ENCODE assay signal across 8 mouse cellular contexts in genomic region chr2:91711256-91711925, GRCm38 (mm10). TPM values are rescaled to one million over a fixed set of nuclear protein-coding genes. Genes with fewer than 3 reads are reported as not detected.
DNase-seq lines count a peak whose midpoint lies in the region; ATAC-seq and TF ChIP-seq lines count a peak whose summit lies in the region.

No protein-coding gene starts in this region.

- peak overlapping the region; percentile 90 for H3K9ac ChIP-seq in heart, embryonic 14.5 days (ENCODE audit: low read length)
- H3K9ac ChIP-seq in limb, embryonic 13.5 days, result peak overlapping the region; percentile 87
- H3K9ac ChIP-seq in neural tube, embryonic 15.5 days (replicated peaks), result peak overlapping the region; percentile 79

- no peak for TF ChIP-seq CTCF in E14TG2a.4 (conservative IDR thresholded peaks at IDR 0.05; ENCODE audit: low read length)

- peaks cover 2 to 10% of the 10 kb centered on the region in 2 experiments for H3K4me1 ChIP-seq in heart, embryonic 14.5 days (ENCODE audit: control insufficient read depth in 2 of 2, insufficient read depth in 2 of 2, low read length in 2 of 2)
- H3K4me1 ChIP-seq in E14TG2a.4 (replicated peaks; ENCODE audit: low read depth, low read length), result peaks cover 55% of the 10 kb centered on the region
- peaks cover 18% of the 10 kb centered on the region for H3K4me1 ChIP-seq in limb, embryonic 13.5 days
- H3K4me1 ChIP-seq in neural tube, embryonic 15.5 days, result peaks cover 30% of the 10 kb centered on the region

- intact Hi-C loops in heart, postnatal 36 days (cut with DNase I), result loop anchor here (2.0 kb wide), 1 partner anchor 61 kb away; no protein-coding TSS in a partner anchor
- intact Hi-C loops in left cerebral cortex, postnatal 4 days (cut with DNase I), result no loop called here

- WGBS in heart, embryonic 14.5 days, result 7% methylated on average over 8 of the region's 8 CpGs
- 8% methylated on average over 8 of the region's 8 CpGs for WGBS in limb, embryonic 13.5 days
- WGBS in neural tube, embryonic 15.5 days, result 4% methylated on average over 8 of the region's 8 CpGs

- no peaks in the 10 kb centered on the region for H3K27me3 ChIP-seq in heart, embryonic 14.5 days (ENCODE audit: control insufficient read depth, insufficient read depth, low read length)
- H3K27me3 ChIP-seq in E14TG2a.4 (ENCODE audit: insufficient read depth, low read length), result no peaks in the 10 kb centered on the region
- no peaks in the 10 kb centered on the region for H3K27me3 ChIP-seq in limb, embryonic 13.5 days
- no peaks in the 10 kb centered on the region for H3K27me3 ChIP-seq in neural tube, embryonic 15.5 days (replicated peaks)

- ATAC-seq in heart, embryonic 14.5 days (ENCODE audit: insufficient number of reproducible peaks, insufficient read depth, low FRiP score, low read depth), result no peak
- peak; percentile 11; the same call in 1 of the 2 replicates for ATAC-seq in erythroblast, adult 5-6 weeks (replicated peaks; ENCODE audit: low FRiP score, poor library complexity, severe bottlenecking)
- no peak for ATAC-seq in limb, embryonic 13.5 days (ENCODE audit: low FRiP score, low read depth)
- no peak; the same call in 1 of the 2 replicates for ATAC-seq in neural tube, embryonic 15.5 days (ENCODE audit: low FRiP score)
- no peak for ATAC-seq in cerebellum, adult (ENCODE audit: insufficient number of reproducible peaks, low FRiP score, low TSS enrichment)

- H3K9me3 ChIP-seq in heart, embryonic 14.5 days (ENCODE audit: control insufficient read depth, low read length), result no peaks in the 10 kb centered on the region
- no peaks in the 10 kb centered on the region for H3K9me3 ChIP-seq in E14TG2a.4 (ENCODE audit: low read length)
- H3K9me3 ChIP-seq in limb, embryonic 13.5 days, result no peaks in the 10 kb centered on the region
- no peaks in the 10 kb centered on the region for H3K9me3 ChIP-seq in neural tube, embryonic 15.5 days (replicated peaks)

- peak overlapping the region; percentile 83 for H3K4me2 ChIP-seq in heart, embryonic 14.5 days (ENCODE audit: low read length)
- H3K4me2 ChIP-seq in limb, embryonic 13.5 days (replicated peaks), result peak overlapping the region; percentile 83
- peak overlapping the region; percentile 86 for H3K4me2 ChIP-seq in neural tube, embryonic 15.5 days

- no peak for DNase-seq in heart, postnatal 36 days
- no peak for DNase-seq in left cerebral cortex, postnatal 4 days

- peak overlapping the region; percentile 78 to 93 for H3K4me3 ChIP-seq in heart, embryonic 14.5 days (ENCODE audit: control insufficient read depth in 1 of 2, insufficient read depth in 1 of 2, low read depth in 1 of 2, low read length in 2 of 2)
- peak overlapping the region; percentile 100 for H3K4me3 ChIP-seq in E14TG2a.4 (replicated peaks; ENCODE audit: low read length)
- peak overlapping the region; percentile 98 for H3K4me3 ChIP-seq in limb, embryonic 13.5 days
- peak overlapping the region; percentile 97 for H3K4me3 ChIP-seq in neural tube, embryonic 15.5 days (replicated peaks)

- H3K27ac ChIP-seq in heart, embryonic 14.5 days (replicated peaks in 1 of 2; ENCODE audit: control insufficient read depth in 1 of 2, insufficient read depth in 1 of 2, low read depth in 2 of 2, low read length in 2 of 2), result peak overlapping the region; percentile 74 to 84
- H3K27ac ChIP-seq in limb, embryonic 13.5 days, result peak overlapping the region; percentile 76
- H3K27ac ChIP-seq in neural tube, embryonic 15.5 days (replicated peaks), result peak overlapping the region; percentile 88

- H3K36me3 ChIP-seq in heart, embryonic 14.5 days (ENCODE audit: control insufficient read depth, insufficient read depth, low read length), result 0 out of 2 replicates have a peak, but pooled peaks cover 3% of the 10 kb centered on the region
- H3K36me3 ChIP-seq in E14TG2a.4 (ENCODE audit: insufficient read depth, low read length), result peaks cover 39% of the 10 kb centered on the region
- H3K36me3 ChIP-seq in limb, embryonic 13.5 days, result peaks cover 9% of the 10 kb centered on the region; the same call in 1 of the 2 replicates
- H3K36me3 ChIP-seq in neural tube, embryonic 15.5 days, result peaks cover 6% of the 10 kb centered on the region; the same call in 1 of the 2 replicates

RNA-seq across cellular contexts. Expression of gene Harbi1, which starts 0.7 kb away (rescaled TPM):
- polyA plus RNA-seq in heart, embryonic 14.5 days (2014; fragmentation: Nextera tagmentation; extraction: Ambion mirVana), result 9.9 and 12.7 TPM in 2 replicates
- 1 to 10 TPM; 7.3 to 7.6 TPM for total RNA-seq in heart, postnatal 36 days (2021)
- 0.63 and 6.0 TPM in 2 replicates for total RNA-seq in erythroblast, adult 5-6 weeks (2015; ENCODE audit: low replicate concordance)
- 1.9 and 2.5 TPM in 2 replicates for total RNA-seq in erythroblast, adult 5-6 weeks (2017; ENCODE audit: low replicate concordance)
- 22.6 and 24.5 TPM in 2 replicates for polyA plus RNA-seq in limb, embryonic 13.5 days (2015; fragmentation: Nextera tagmentation; extraction: Ambion mirVana)
- polyA plus RNA-seq in neural tube, embryonic 15.5 days (2015; fragmentation: Nextera tagmentation; extraction: Ambion mirVana), result 18.7 and 19.3 TPM in 2 replicates
- 1 to 10 TPM; 8.4 to 9.9 TPM for total RNA-seq in left cerebral cortex, postnatal 4 days (2021)

RNA-seq across cellular contexts. Expression of gene Atg13, which starts 1.0 kb away (rescaled TPM):
- polyA plus RNA-seq in heart, embryonic 14.5 days (2014; fragmentation: Nextera tagmentation; extraction: Ambion mirVana), result 28.7 and 29.0 TPM in 2 replicates
- 10 to 100 TPM; 49.4 to 54.1 TPM for total RNA-seq in heart, postnatal 36 days (2021)
- 18.8 and 26.9 TPM in 2 replicates for total RNA-seq in erythroblast, adult 5-6 weeks (2015; ENCODE audit: low replicate concordance)
- total RNA-seq in erythroblast, adult 5-6 weeks (2017; ENCODE audit: low replicate concordance), result 7.0 and 15.3 TPM in 2 replicates
- 27.2 and 29.0 TPM in 2 replicates for polyA plus RNA-seq in limb, embryonic 13.5 days (2015; fragmentation: Nextera tagmentation; extraction: Ambion mirVana)
- 30.8 and 33.7 TPM in 2 replicates for polyA plus RNA-seq in neural tube, embryonic 15.5 days (2015; fragmentation: Nextera tagmentation; extraction: Ambion mirVana)
- 10 to 100 TPM; 40.1 to 40.9 TPM for total RNA-seq in left cerebral cortex, postnatal 4 days (2021)

RNA-seq across cellular contexts. Expression of gene Ambra1, which starts 18.5 kb away (rescaled TPM):
- polyA plus RNA-seq in heart, embryonic 14.5 days (2014; fragmentation: Nextera tagmentation; extraction: Ambion mirVana), result 10.5 and 11.6 TPM in 2 replicates
- 10 to 100 TPM; 14.2 to 18.0 TPM for total RNA-seq in heart, postnatal 36 days (2021)
- 16.5 and 32.2 TPM in 2 replicates for total RNA-seq in erythroblast, adult 5-6 weeks (2015; ENCODE audit: low replicate concordance)
- total RNA-seq in erythroblast, adult 5-6 weeks (2017; ENCODE audit: low replicate concordance), result 15.8 and 30.9 TPM in 2 replicates
- 18.9 and 20.9 TPM in 2 replicates for polyA plus RNA-seq in limb, embryonic 13.5 days (2015; fragmentation: Nextera tagmentation; extraction: Ambion mirVana)
- 21.3 and 22.0 TPM in 2 replicates for polyA plus RNA-seq in neural tube, embryonic 15.5 days (2015; fragmentation: Nextera tagmentation; extraction: Ambion mirVana)
- total RNA-seq in left cerebral cortex, postnatal 4 days (2021), result 10 to 100 TPM; 56.5 to 56.7 TPM
